In the genomic region with DNA sequence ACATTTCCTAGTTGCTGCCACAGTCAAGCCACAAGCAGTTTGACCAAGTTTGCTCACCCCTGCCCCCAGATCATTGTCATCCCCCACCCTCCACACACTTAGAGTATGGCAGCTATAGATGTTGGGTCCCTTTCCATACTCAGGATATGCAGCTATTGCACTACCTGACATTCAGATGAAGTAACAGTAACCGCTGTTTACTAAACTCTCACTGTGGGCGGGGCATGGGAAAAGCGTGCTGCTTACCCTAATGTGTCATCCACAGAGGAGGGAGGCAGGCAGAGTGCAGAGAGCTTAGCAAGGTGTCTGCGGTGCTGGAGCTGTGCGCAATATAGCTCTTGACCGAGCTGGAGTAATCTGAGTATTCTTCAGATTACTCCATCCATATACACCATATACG, we compare ENCODE assay signal across 22 mouse cellular contexts. TPM values are rescaled to one million over a fixed set of nuclear protein-coding genes. Genes with fewer than 3 reads are reported as not detected.
DNase-seq lines count a peak whose midpoint lies in the region; ATAC-seq lines count a peak whose summit lies in the region.
"Had no signal": no experiment of that assay in that cellular context is flagged by ENCODE, and none has a peak within 500 bp of the region (broad histone marks: within the 10 kb centered on the region; RNA-seq: fewer than 3 reads in every experiment).

No protein-coding gene starts in this region.

- intact Hi-C loops in left cerebral cortex, postnatal 36 days (cut with DNase I): loop anchor here (5.0 kb wide), 1 partner anchor 284 kb away; no protein-coding TSS in a partner anchor

- peak; percentile 71 for ATAC-seq in neutrophil, adult 5-6 weeks (ENCODE audit: extremely low read depth, insufficient number of reproducible peaks, low FRiP score, poor library complexity, severe bottlenecking)
- ATAC-seq in inflammation-experienced regulatory T-cells, adult 6 months: no peak
- ATAC-seq: hindbrain, postnatal 0 days; liver, embryonic 12.5 days; midbrain, embryonic 15.5 days had no signal

- DNase-seq in spleen, postnatal 4 days (ENCODE audit: low spot score in 2 of 2): peak; percentile 40 to 62
- DNase-seq in spleen, adult 18-20 months: no peak
- DNase-seq in R1 (ENCODE audit: low read depth, low spot score): peak; percentile 23
- DNase-seq in induced T-regulatory cell, adult 2 months (ENCODE audit: low read depth): peak; percentile 74
- DNase-seq in left cerebral cortex, postnatal 36 days (ENCODE audit: low spot score in 2 of 2): no peak
- no peak for DNase-seq in layer of hippocampus, postnatal 25 days (ENCODE audit: extremely low spot score in 1 of 2, low spot score in 1 of 2)
- DNase-seq: adrenal gland, postnatal 25 days; cerebellum, adult 18-20 months; cerebellum, postnatal 25 days; gastrocnemius, adult 2 months; heart, adult 2 months; heart, postnatal 36 days; kidney, adult 18-20 months; kidney, postnatal 10 days; lung, adult 2 months; lung, postnatal 4 days; thymus, postnatal 4 days had no signal

RNA-seq across cellular contexts. Expression of gene Plcl2, which starts 4.2 kb away (rescaled TPM):
- 93.9 and 102 TPM in 2 replicates for total RNA-seq in neutrophil, adult 5-6 weeks (2017)
- 10 to 100 TPM; 84.0 to 89.2 TPM for total RNA-seq in left cerebral cortex, postnatal 36 days (2021)
- total RNA-seq in layer of hippocampus, postnatal 25 days (2021): 10 to 100 TPM; 57.0 to 60.2 TPM
- polyA plus RNA-seq in inflammation-experienced regulatory T-cells, adult 6 months (2017; shearing (Covaris generic)): 10 to 100 TPM in 1 of 3 experiments, 1 to 10 TPM in 2; 8.8 to 11.9 (median 9.4) TPM

Comparison
In these comparisons a context has a peak if more than half of its experiments do, and no peak if none do; other contexts are left out.
1. DNase-seq: peak in spleen, postnatal 4 days (2 of 2), R1 (single experiment) and induced T-regulatory cell, adult 2 months (single experiment); none in spleen, adult 18-20 months (0 of 2), left cerebral cortex, postnatal 36 days (0 of 2) and layer of hippocampus, postnatal 25 days (0 of 2).